Mouse (Mus musculus) thymus, adult 2 months (tissue): ENCODE data around the gene Ltbp1.

Experiments
- CTCF ChIP-seq: fragments of 200-500 bp; IDR thresholded peaks from 2 replicates; pipeline ENCODE4 v1.5.1; 2012; ENCODE audit warnings: mild to moderate bottlenecking, control low read depth, low read length, moderate library complexity, borderline replicate concordance; ENCODE audit not compliant: control insufficient read depth, poor library complexity, insufficient read depth; ENCODE audit errors: extremely low read depth
- POLR2A ChIP-seq: fragments of 200-500 bp; IDR thresholded peaks from 2 replicates; pipeline ENCODE4 v1.6.1; 2012; ENCODE audit warnings: mild to moderate bottlenecking, low read length, control low read depth, moderate library complexity; ENCODE audit not compliant: control insufficient read depth, poor library complexity, insufficient read depth; ENCODE audit errors: extremely low read depth

DNA sequence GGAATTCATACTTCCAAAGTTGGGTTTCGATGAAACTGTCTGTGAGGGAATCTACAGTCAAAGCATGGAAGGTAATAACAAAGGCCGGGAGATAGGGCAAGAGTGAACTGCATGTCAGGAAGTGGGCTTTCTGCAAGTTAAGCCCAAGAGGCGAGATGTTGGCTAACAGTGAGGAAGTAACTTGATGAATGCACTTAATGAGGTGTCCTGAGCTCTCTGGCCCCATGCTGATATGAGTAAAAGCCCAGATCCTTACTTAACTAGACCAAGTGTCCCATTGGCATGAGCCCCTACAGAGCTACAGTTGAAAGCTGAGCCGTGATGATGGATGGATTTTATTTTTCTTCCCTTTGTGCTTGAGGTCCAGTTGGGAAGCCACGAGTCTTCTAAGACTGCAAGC, 276.0 kb downstream of the Ltbp1 start:
- TF ChIP-seq CTCF = no peak
- TF ChIP-seq POLR2A = no peak
